ENCODE assay signal across 19 mouse cellular contexts in genomic region chr2:74490186-74490585, GRCm38 (mm10).
"Had no signal": no experiment of that assay in that cellular context is flagged by ENCODE, and none has a peak within 500 bp of the region (broad histone marks: within the 10 kb centered on the region; RNA-seq: fewer than 3 reads in every experiment).

No protein-coding gene starts in this region.

- DNase-seq: kidney, adult 2 months; kidney, postnatal 14 days; kidney, postnatal 4 days; left cerebral cortex, postnatal 4 days; liver, postnatal 0 days; lung, embryonic 14.5 days; lung, postnatal 36 days; midbrain, embryonic 14.5 days; right cerebral cortex, postnatal 25 days; thymus, adult 18-20 months; thymus, postnatal 36 days had no signal

- H3K36me3 ChIP-seq: limb, embryonic 12.5 days; limb, embryonic 15.5 days had no signal

- H3K9ac ChIP-seq: limb, embryonic 12.5 days; limb, embryonic 15.5 days; liver, embryonic 14.5 days; liver, postnatal 0 days; lung, embryonic 14.5 days had no signal

- H3K4me2 ChIP-seq: limb, embryonic 12.5 days; limb, embryonic 15.5 days; liver, embryonic 11.5 days; lung, embryonic 14.5 days; midbrain, embryonic 11.5 days had no signal

- ATAC-seq: intestine, postnatal 0 days; liver, postnatal 0 days; lung, postnatal 0 days had no signal

- H3K4me1 ChIP-seq: megakaryocyte, embryonic 14.5 days had no signal

- H3K27ac ChIP-seq: limb, embryonic 12.5 days; limb, embryonic 15.5 days; liver, embryonic 14.5 days had no signal

- H3K9me3 ChIP-seq: limb, embryonic 12.5 days; limb, embryonic 15.5 days; megakaryocyte, embryonic 14.5 days had no signal

- H3K4me3 ChIP-seq: limb, embryonic 12.5 days; limb, embryonic 15.5 days; megakaryocyte, embryonic 14.5 days had no signal

- H3K27me3 ChIP-seq: limb, embryonic 12.5 days had no signal
